Mouse (Mus musculus): ENCODE measurements around the gene Lrcol1. TPM values are rescaled to one million over a fixed set of nuclear protein-coding genes. Genes with fewer than 3 reads are reported as not detected.

The Lrcol1 gene
- polyA plus RNA-seq, 1 experiment from 2014 or later, result 2.9 TPM

GRCm38 (mm10) chr5:110395006-110395661 is 50.6 kb downstream of the Lrcol1 start:
- H3K27me3 ChIP-seq (ENCODE audit: control insufficient read depth, insufficient read depth, low read depth, low read length), result no peaks in the 10 kb centered on the region
- H3K27ac ChIP-seq (ENCODE audit: low read length), result no peak overlapping the region
- H3K9me3 ChIP-seq (ENCODE audit: control insufficient read depth, low read length), result no peaks in the 10 kb centered on the region
- no peak overlapping the region for H3K4me3 ChIP-seq (ENCODE audit: low read length)
- no peak overlapping the region for H3K9ac ChIP-seq (ENCODE audit: low read length)
- 79% methylated on average over 5 of the region's 5 CpGs for WGBS
- H3K4me1 ChIP-seq (replicated peaks; ENCODE audit: control insufficient read depth, insufficient read depth, low read length), result no peaks in the 10 kb centered on the region
- no peak for ATAC-seq (ENCODE audit: low read depth)
- no peaks in the 10 kb centered on the region for H3K36me3 ChIP-seq (ENCODE audit: control insufficient read depth, insufficient read depth, low read length)
- H3K4me2 ChIP-seq (ENCODE audit: low read depth, low read length), result no peak overlapping the region

DNA sequence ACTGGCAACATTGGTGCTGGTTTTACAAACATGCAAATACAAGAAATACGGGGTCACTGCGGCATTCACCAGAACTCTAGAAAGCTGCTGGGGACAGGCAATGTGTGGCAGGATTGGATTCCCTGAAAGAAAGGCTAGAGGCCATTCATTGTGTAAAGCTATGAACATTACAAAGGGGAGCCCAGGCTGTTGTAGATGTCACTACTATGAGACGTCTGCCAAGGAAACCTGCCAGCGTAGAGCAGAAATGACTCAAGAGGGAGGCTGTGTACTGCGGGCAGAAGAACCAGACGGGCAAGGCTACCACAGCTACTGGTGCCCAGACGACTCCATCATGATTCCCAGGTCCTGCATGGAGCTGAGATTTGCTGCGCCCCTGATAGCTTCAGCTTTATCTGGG is 56.6 kb downstream of the Lrcol1 start:
- no peak for ATAC-seq (ENCODE audit: low read depth)
- Histone ChIP-seq H3K36me3 (ENCODE audit: control insufficient read depth, insufficient read depth, low read length) (no peaks in the 10 kb centered on the region), H3K27ac (ENCODE audit: low read length) (no peak overlapping the region), H3K9me3 (ENCODE audit: control insufficient read depth, low read length) (no peaks in the 10 kb centered on the region), H3K4me3 (ENCODE audit: low read length) (no peak overlapping the region), H3K4me1 (replicated peaks; ENCODE audit: control insufficient read depth, insufficient read depth, low read length) (no peaks in the 10 kb centered on the region), H3K4me2 (ENCODE audit: low read depth, low read length) (no peak overlapping the region), H3K27me3 (ENCODE audit: control insufficient read depth, insufficient read depth, low read depth, low read length) (no peaks in the 10 kb centered on the region), H3K9ac (ENCODE audit: low read length) (no peak overlapping the region)
- 88% methylated on average over 8 of the region's 8 CpGs for WGBS

DNA sequence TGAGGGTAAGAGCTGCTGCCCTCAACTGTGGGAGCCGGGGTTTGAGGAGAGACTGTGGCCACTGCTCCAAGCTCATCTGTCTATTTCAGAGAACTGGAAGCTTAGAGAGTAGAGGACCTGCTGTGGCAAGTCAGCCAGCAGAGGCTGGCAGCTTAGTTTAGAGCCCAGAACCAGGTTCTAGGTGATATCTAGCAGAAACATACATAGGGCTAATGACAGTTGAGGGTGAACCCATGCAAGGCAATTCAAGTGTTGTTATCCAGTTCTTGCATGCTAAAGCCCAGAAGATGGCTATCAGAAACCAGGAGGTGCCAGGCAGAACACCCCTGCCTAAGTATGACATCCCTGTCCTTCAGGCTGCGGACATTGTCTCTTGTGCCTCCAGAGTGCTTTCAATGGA is 58.0 kb downstream of the Lrcol1 start:
- no peaks in the 10 kb centered on the region for H3K27me3 ChIP-seq (ENCODE audit: control insufficient read depth, insufficient read depth, low read depth, low read length)
- no peak overlapping the region for H3K4me2 ChIP-seq (ENCODE audit: low read depth, low read length)
- H3K27ac ChIP-seq (ENCODE audit: low read length), result no peak overlapping the region
- H3K4me1 ChIP-seq (replicated peaks; ENCODE audit: control insufficient read depth, insufficient read depth, low read length), result no peaks in the 10 kb centered on the region
- no peaks in the 10 kb centered on the region for H3K36me3 ChIP-seq (ENCODE audit: control insufficient read depth, insufficient read depth, low read length)
- H3K9ac ChIP-seq (ENCODE audit: low read length), result no peak overlapping the region
- no peak overlapping the region for H3K4me3 ChIP-seq (ENCODE audit: low read length)
- no peak for ATAC-seq (ENCODE audit: low read depth)
- no peaks in the 10 kb centered on the region for H3K9me3 ChIP-seq (ENCODE audit: control insufficient read depth, low read length)
- 85% methylated on average over 2 of the region's 2 CpGs for WGBS

GRCm38 (mm10) chr5:110403931-110404330 is 59.4 kb downstream of the Lrcol1 start:
- no peak for ATAC-seq (ENCODE audit: low read depth)
- H3K27ac ChIP-seq (ENCODE audit: low read length), result no peak overlapping the region
- no peak overlapping the region for H3K9ac ChIP-seq (ENCODE audit: low read length)
- H3K4me1 ChIP-seq (replicated peaks; ENCODE audit: control insufficient read depth, insufficient read depth, low read length), result no peaks in the 10 kb centered on the region
- no peak overlapping the region for H3K4me3 ChIP-seq (ENCODE audit: low read length)
- H3K36me3 ChIP-seq (ENCODE audit: control insufficient read depth, insufficient read depth, low read length), result no peaks in the 10 kb centered on the region
- no peaks in the 10 kb centered on the region for H3K27me3 ChIP-seq (ENCODE audit: control insufficient read depth, insufficient read depth, low read depth, low read length)
- no peaks in the 10 kb centered on the region for H3K9me3 ChIP-seq (ENCODE audit: control insufficient read depth, low read length)
- 30% methylated on average over 3 of the region's 3 CpGs for WGBS
- no peak overlapping the region for H3K4me2 ChIP-seq (ENCODE audit: low read depth, low read length)

Other genes starting within 250 kb of the Lrcol1 start
- gene Plcxd1, start 244.8 kb upstream of the Lrcol1 start, polyA plus RNA-seq (2015; fragmentation: Nextera tagmentation; extraction: Ambion mirVana), result 3.0 and 3.9 TPM in 2 replicates
- 34.6 and 34.8 TPM in 2 replicates for gene Gtpbp6, start 236.5 kb upstream of the Lrcol1 start, polyA plus RNA-seq (2015; fragmentation: Nextera tagmentation; extraction: Ambion mirVana)
- 3.6 and 3.7 TPM in 2 replicates for gene Zfp605, start 234.6 kb upstream of the Lrcol1 start, polyA plus RNA-seq (2015; fragmentation: Nextera tagmentation; extraction: Ambion mirVana)
- gene Chfr, start 208.9 kb upstream of the Lrcol1 start, polyA plus RNA-seq (2015; fragmentation: Nextera tagmentation; extraction: Ambion mirVana), result 41.0 and 43.4 TPM in 2 replicates
- 18.2 and 18.4 TPM in 2 replicates for gene Golga3, start 168.0 kb upstream of the Lrcol1 start, polyA plus RNA-seq (2015; fragmentation: Nextera tagmentation; extraction: Ambion mirVana)
- gene Ankle2, start 113.7 kb upstream of the Lrcol1 start, polyA plus RNA-seq (2015; fragmentation: Nextera tagmentation; extraction: Ambion mirVana), result 20.9 and 23.9 TPM in 2 replicates
- 51.3 and 52.9 TPM in 2 replicates for gene Pgam5, start 74.8 kb upstream of the Lrcol1 start, polyA plus RNA-seq (2015; fragmentation: Nextera tagmentation; extraction: Ambion mirVana)
- gene Pxmp2, start 58.5 kb upstream of the Lrcol1 start, polyA plus RNA-seq (2015; fragmentation: Nextera tagmentation; extraction: Ambion mirVana), result 12.0 and 14.0 TPM in 2 replicates
- gene Pole, start 58.4 kb upstream of the Lrcol1 start, polyA plus RNA-seq (2015; fragmentation: Nextera tagmentation; extraction: Ambion mirVana), result 28.7 and 30.7 TPM in 2 replicates
- gene P2rx2, start 1.5 kb upstream of the Lrcol1 start, polyA plus RNA-seq (2015; fragmentation: Nextera tagmentation; extraction: Ambion mirVana), result 15.5 and 17.2 TPM in 2 replicates
- 5.2 and 5.5 TPM in 2 replicates for gene Fbrsl1, start 103.8 kb downstream of the Lrcol1 start, polyA plus RNA-seq (2015; fragmentation: Nextera tagmentation; extraction: Ambion mirVana)
- 0.26 TPM in 2 replicates for gene Galnt9, start 199.6 kb downstream of the Lrcol1 start, polyA plus RNA-seq (2015; fragmentation: Nextera tagmentation; extraction: Ambion mirVana)